Comparison of ENCODE assay signal across 15 mouse cellular contexts in the genomic region with DNA sequence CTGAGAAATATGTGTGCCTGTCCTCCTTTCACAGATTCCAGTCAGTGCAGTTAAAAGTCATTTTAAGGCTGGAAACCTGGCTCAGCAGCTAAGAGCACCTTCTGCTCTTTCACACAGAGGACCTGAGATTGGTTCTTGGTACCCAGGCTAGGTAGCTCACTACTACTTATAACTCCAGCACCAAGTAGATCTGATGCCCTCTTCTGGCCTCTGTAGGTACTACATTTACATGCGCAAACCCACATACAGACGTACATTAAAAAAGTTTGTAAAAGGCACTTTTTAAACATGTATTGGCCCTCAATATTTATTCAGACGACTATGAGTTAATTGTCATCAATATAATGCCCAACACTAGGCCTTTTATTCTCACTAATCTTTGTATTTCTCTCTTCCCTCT.
DNase-seq lines count a peak whose midpoint lies in the region; ATAC-seq and TF ChIP-seq lines count a peak whose summit lies in the region.
"Had no signal": no experiment of that assay in that cellular context is flagged by ENCODE, and none has a peak within 500 bp of the region (broad histone marks: within the 10 kb centered on the region; RNA-seq: fewer than 3 reads in every experiment).

No protein-coding gene starts in this region.

- no peak for ATAC-seq in heart, postnatal 0 days (ENCODE audit: insufficient read depth, low read depth)
- ATAC-seq in heart, embryonic 12.5 days (ENCODE audit: insufficient number of reproducible peaks, low FRiP score), result no peak
- ATAC-seq: midbrain, embryonic 13.5 days; Patski had no signal

- no peak for TF ChIP-seq EP300 in heart, postnatal 0 days (IDR thresholded peaks at IDR 0.05; ENCODE audit: low read depth)

- DNase-seq in heart, postnatal 0 days (ENCODE audit: low spot score), result no peak
- DNase-seq in left cerebral cortex, adult 2 months (ENCODE audit: extremely low spot score in 1 of 2, low spot score in 2 of 2), result no peak
- DNase-seq in left cerebral cortex, postnatal 36 days (ENCODE audit: low spot score in 2 of 2), result no peak
- DNase-seq in A20 (ENCODE audit: low read depth, low spot score), result peak; percentile 50
- peak; percentile 78 for DNase-seq in R1 (ENCODE audit: low read depth, low spot score)
- DNase-seq in right cerebral cortex, adult 18-20 months, result no peak
- DNase-seq in neural tube, embryonic 10.5 days (ENCODE audit: extremely low spot score, low spot score), result no peak
- DNase-seq: cerebellum, adult 8-10 months; left cerebral cortex, postnatal 4 days; right cerebral cortex, postnatal 14 days had no signal

- peak; percentile 23 for TF ChIP-seq CTCF in heart, postnatal 0 days (IDR thresholded peaks at IDR 0.05; ENCODE audit: low read depth)
- TF ChIP-seq CTCF in left cerebral cortex, adult 2 months (IDR thresholded peaks at IDR 0.05), result peak; percentile 28

- H3K4me2 ChIP-seq in heart, postnatal 0 days (ENCODE audit: low read depth, low read length), result no peak overlapping the region
- H3K4me2 ChIP-seq in heart, embryonic 12.5 days, result no peak overlapping the region
- H3K4me2 ChIP-seq: hindbrain, embryonic 13.5 days; midbrain, embryonic 13.5 days had no signal

- H3K27me3 ChIP-seq in heart, postnatal 0 days (ENCODE audit: control insufficient read depth, insufficient read depth, low read length), result no peaks in the 10 kb centered on the region
- no peaks in the 10 kb centered on the region for H3K27me3 ChIP-seq in heart, embryonic 12.5 days (replicated peaks)
- H3K27me3 ChIP-seq: midbrain, embryonic 13.5 days; Patski had no signal

- intact Hi-C loops in left cerebral cortex, adult 2 months (cut with DNase I), result no loop called here
- intact Hi-C loops in left cerebral cortex, postnatal 36 days (cut with DNase I), result no loop called here

- no peak overlapping the region for H3K4me3 ChIP-seq in heart, postnatal 0 days (ENCODE audit: low read depth, low read length)
- no peak overlapping the region for H3K4me3 ChIP-seq in heart, embryonic 12.5 days
- no peak overlapping the region for H3K4me3 ChIP-seq in left cerebral cortex, adult 2 months
- H3K4me3 ChIP-seq: forebrain, embryonic 10.5 days; hindbrain, embryonic 13.5 days; midbrain, embryonic 13.5 days had no signal

- H3K9ac ChIP-seq in heart, postnatal 0 days (replicated peaks; ENCODE audit: low read depth, low read length), result no peak overlapping the region
- H3K9ac ChIP-seq in heart, embryonic 12.5 days, result no peak overlapping the region
- H3K9ac ChIP-seq: hindbrain, embryonic 13.5 days; midbrain, embryonic 13.5 days had no signal

- H3K4me1 ChIP-seq in heart, postnatal 0 days (ENCODE audit: control insufficient read depth, insufficient read depth), result peaks cover 48% of the 10 kb centered on the region
- H3K4me1 ChIP-seq in heart, embryonic 12.5 days (replicated peaks), result peaks cover 67% of the 10 kb centered on the region

- 88% methylated on average over 3 of the region's 3 CpGs for WGBS in heart, postnatal 0 days
- 88% methylated on average over 3 of the region's 3 CpGs for WGBS in heart, embryonic 12.5 days

- no peaks in the 10 kb centered on the region for H3K36me3 ChIP-seq in heart, postnatal 0 days (replicated peaks; ENCODE audit: control insufficient read depth, insufficient read depth, low read length)
- no peaks in the 10 kb centered on the region for H3K36me3 ChIP-seq in heart, embryonic 12.5 days
- H3K36me3 ChIP-seq: hindbrain, embryonic 13.5 days; midbrain, embryonic 13.5 days had no signal

- no peak overlapping the region for H3K27ac ChIP-seq in heart, postnatal 0 days (ENCODE audit: low read depth)
- H3K27ac ChIP-seq in heart, embryonic 12.5 days (ENCODE audit: poor library complexity, severe bottlenecking), result no peak overlapping the region
- no peak overlapping the region for H3K27ac ChIP-seq in left cerebral cortex, adult 2 months
- H3K27ac ChIP-seq: forebrain, embryonic 10.5 days; hindbrain, embryonic 13.5 days; midbrain, embryonic 13.5 days had no signal

- H3K9me3 ChIP-seq in heart, postnatal 0 days (replicated peaks; ENCODE audit: control insufficient read depth, low read length), result no peaks in the 10 kb centered on the region
- H3K9me3 ChIP-seq in heart, embryonic 12.5 days (replicated peaks), result 0 out of 2 replicates have a peak, but pooled peaks cover 4% of the 10 kb centered on the region
- H3K9me3 ChIP-seq: hindbrain, embryonic 13.5 days; midbrain, embryonic 13.5 days had no signal

Comparison
In these comparisons a context has a peak if more than half of its experiments do, and no peak if none do; other contexts are left out.
1. DNase-seq: peak in A20 (single experiment) and R1 (single experiment); none in heart, postnatal 0 days (single experiment), left cerebral cortex, adult 2 months (0 of 2), left cerebral cortex, postnatal 36 days (0 of 2), right cerebral cortex, adult 18-20 months (single experiment) and neural tube, embryonic 10.5 days (single experiment).